Mouse (Mus musculus) regulatory T cell (primary cell): Measurements from ENCODE around the gene S100a1.

Source experiments
- in situ Hi-C: fragments of 300-600 bp; cut with MboI, MseI; formaldehyde crosslinking; loops from one replicate; pipeline ENCODE4 v1.15.1; 2025; ENCODE audit warnings: high pct_unique_total_duplicates

The S100a1 gene

DNA sequence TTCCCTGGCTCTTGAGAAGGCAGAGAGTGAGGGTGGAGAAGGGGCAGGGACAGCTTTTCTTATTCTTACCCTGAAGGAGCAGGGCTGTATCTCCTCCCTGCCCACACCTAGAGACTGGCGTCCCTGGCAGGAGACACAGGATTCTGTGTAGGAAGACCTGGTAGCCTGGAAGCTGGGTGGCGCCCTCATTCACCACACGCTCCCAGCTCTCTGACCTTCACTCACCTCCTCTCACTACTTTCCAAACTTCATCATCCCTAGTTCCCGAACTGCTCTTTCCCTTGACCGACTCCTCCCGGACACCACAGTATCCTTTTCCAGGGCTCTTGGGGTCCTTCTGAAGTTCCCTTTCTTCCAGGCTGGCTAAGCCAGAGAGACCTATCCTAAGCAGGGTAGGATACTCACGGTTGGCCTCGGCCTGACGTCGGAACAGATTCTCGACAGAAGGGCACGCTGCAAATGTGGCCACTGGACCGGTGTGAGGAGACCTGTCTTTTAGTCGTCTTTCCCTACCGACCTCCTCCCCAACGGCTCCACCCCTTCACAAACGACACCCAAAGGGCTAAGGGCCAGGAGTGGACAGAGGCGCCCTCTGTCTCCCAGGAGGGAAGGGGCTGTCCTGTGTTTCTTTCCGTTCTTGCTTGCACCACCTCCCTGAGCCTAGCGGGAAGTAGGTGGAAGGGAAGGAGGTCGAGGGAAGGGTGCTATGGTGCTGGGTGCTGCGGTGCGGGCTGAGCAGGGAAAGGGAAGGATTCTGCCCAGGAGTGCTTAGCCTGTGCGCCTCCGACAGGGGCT, at the start of gene S100a1, which contains the start of gene S100a13:
Gene S100a1, minus strand, starts transcription at position 597 of the 795 bp plus-strand sequence.
Gene S100a13, plus strand, starts transcription at position 640 of the 795 bp plus-strand sequence.
- in situ Hi-C loops = loop anchor here (10.0 kb wide), 1 partner anchor 131 kb away; no protein-coding TSS in a partner anchor

DNA sequence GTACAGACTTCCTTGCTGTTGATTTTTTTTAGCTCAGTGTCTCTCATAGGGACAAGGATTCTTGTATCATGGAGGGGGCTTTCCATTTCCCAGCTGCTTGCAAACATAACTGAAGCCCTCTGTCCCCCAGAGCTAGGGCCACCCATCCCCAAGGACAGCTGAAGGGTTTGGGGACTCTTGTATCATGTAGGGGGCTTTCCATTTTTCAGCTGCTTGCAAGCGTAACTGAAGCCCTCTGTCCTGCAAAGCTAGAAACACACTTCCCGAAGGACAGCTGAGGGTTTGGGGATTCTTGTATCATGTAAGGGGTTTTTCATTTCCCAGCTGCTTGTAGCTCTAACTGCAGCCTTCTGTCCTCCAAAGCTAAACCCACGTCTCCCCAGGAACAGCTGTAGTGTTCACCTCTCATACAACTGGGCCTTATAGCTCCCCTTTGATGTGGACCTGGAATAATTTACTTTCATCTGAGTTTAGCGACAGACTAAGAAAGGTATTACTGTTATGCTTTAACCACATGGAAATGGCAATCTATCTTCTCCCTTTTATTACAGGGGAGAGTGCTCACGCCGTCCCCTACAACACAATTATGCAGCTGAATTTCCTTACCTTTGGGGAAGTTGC, 45.9 kb upstream of the S100a1 start, which contains the start of gene S100a3:
Gene S100a3, plus strand, starts transcription at position 571 of the 621 bp plus-strand sequence.
- in situ Hi-C loops = no loop called here

DNA sequence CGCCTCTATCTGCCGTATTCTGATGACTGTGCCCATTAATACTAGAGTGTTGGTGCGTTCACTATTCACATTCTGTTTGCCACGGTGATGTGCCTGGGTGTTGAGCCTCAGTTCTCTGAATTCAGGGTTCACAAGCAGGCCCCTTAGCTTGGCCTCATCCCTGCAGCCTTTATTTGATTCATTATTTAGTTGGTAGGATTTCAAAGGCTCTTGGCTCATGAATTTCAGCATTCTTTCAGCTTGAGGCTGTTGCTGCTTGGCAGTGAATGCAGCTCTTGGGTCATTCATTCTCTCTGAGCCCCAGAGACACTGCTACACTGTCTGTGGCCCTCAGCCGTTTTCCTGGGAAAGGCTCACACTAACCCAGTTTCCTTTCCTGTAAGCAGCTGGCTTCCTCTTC, 41.8 kb upstream of the S100a1 start:
- in situ Hi-C loops = no loop called here

DNA sequence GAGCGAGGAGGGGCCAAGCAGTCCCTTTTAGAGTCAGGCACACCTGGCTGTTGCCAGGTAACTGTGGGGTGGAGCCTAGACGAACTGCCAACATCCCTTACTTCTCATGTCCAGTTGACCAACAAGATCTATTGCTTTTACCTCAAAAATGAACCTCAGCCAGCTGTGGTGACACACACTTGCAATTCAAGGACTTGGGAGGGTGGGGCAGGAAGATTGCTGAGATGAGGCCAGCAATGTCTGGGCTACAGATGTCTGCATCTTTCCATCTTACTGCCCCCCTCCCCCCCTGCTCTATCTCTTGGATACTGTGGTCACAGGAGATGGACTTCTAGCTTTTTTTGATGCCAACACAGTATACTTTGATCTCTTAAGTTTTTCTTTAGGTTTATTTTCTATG, 38.0 kb upstream of the S100a1 start:
- in situ Hi-C loops = no loop called here

DNA sequence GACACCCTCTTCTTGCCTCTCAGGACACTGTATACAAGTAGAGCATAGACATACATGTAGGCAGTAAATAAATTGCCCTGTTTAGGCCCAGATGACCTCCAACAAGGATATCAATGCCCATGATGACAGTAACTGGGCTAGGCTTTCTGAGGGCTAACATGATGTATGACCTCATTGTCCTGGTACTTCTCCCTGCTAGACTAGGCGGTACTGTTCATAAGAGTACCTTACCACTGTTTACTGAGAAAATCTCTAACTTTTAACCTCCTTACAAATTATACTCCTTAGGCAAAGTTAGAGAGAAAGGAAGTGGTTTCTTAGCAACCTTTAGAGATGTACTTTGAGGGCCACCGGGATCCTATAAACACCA, 36.2 kb upstream of the S100a1 start:
- in situ Hi-C loops = no loop called here

DNA sequence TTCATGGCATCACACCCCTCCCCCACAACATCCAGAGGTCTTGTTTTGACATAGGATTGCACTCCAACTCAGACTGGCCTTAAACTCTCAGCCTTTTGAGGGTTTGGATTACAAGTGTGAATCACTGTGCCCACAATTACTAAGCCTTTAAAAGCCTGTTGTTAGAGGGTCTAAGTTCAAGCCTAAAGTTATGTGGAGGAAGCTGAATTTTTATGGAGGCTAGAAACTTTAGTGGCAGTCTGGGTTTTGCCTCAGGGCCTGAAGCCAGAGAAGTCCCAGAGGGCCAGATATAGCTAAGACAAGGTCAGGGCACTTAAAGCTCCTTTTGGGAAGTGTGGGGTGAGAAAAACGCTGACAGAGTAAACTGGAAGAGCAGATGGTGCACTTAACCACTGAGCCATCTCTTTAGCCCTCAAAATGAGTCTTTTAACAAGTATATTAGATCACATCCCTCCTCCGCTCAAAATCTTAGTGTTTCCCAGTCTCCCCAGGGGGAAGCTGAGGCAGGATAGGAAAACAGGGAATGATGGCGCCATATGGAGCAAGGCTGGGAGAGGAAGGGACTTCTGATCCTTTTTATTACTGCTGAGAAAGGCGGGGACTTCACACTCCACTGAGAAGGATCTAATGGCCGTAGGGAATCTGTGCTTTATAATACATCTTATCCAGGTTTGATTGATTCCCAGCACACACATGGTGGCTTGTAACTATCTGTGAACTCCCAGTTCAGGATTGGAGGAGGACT, 35.7 kb upstream of the S100a1 start:
- in situ Hi-C loops = no loop called here

DNA sequence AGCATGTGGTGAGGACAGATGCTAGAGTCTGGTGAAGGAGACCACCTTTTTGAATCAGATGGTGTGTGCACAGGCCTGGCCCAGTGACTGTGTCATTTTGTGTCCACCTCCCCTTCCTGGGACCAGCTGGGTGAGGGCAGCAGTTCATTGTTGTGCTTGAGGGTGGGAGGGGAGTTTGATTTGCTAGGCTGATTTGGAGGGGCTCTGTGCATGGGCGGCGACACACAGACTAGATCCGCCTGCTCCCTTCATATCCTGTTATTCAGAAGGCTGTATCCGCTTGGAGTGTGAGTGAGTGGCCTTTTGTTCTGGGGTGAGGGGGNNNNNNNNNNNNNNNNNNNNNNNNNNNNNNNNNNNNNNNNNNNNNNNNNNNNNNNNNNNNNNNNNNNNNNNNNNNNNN, 26.7 kb upstream of the S100a1 start:
- in situ Hi-C loops = no loop called here

DNA sequence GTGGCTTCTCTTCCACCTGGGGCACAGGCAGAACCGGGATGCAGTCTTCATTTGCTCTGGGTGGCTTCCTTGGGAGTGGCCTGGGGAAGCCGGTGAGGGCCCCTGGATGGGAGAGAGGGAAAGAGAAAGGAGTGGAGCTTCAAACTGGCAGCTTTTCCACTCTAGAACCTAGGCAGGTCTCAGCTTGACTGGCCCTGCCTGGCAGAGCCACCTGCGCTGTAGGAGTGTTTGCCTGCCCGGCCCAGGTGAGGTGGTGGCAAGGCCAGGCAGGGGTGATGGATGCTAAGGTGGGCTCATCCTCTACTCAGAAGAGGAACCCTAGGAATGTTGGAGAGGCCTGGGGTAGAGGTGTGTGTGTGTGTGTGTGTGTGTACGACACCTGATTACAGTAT, 23.7 kb upstream of the S100a1 start:
- in situ Hi-C loops = no loop called here

DNA sequence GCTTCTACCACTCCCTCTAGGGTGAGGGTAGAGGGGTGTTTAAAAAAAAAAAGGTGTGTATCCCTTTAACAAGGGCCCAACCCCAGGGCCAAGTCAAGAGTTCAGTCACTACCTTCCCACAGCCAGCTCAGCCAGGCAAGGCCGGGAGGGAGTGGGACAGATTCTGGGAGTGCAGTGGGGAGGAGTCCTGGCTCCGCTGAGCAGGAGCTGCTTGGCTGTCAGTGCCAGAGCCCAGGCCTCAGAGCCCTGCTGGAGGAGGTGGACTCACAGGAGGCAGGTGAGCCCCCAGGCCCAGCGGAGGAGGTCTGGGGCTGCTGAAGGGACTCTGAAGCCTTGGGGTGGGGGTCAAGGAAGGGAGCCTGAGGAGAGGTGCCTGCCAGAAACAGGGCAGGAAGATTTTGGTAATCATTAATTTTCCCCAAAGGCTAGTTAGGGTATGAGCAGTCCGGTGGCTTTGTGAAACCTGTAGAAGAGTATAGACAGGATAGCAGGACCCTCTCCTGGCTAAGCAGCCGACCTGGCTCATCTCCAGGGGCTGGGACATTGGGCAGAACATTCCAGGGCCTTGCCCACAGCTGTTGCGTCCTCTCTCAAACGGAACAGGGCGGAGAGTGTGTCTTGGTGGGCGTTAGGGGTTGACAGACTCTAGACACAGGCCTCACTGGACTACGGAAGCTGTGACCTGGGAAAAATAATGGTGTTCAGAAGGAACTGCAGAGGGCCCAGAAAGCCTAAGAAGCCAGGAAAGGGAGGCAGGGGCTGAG, 23.1 kb upstream of the S100a1 start, which contains the start of gene S100a16:
Gene S100a16, plus strand, starts transcription at position 114 of the 764 bp plus-strand sequence.
- in situ Hi-C loops = no loop called here

DNA sequence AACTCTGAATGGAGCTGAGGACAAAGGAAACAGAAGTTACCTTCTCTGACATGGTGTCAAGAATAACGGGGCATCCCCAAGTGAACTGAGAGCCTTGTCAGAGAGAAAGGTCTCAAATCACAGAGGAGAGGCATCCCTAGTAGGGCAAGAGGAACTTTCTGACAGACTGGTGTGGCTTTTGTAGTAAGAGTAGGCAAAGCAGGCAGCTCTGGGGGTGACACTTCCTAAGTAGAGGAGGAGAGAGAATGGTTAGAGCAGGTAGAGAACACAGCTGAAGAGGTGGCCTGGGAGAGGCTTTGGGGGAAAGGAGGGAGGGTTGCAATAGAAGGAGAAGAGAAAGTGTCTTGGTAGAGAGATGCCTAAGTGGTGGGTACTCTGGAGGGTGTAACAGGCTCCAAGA, 21.3 kb upstream of the S100a1 start:
- in situ Hi-C loops = no loop called here

DNA sequence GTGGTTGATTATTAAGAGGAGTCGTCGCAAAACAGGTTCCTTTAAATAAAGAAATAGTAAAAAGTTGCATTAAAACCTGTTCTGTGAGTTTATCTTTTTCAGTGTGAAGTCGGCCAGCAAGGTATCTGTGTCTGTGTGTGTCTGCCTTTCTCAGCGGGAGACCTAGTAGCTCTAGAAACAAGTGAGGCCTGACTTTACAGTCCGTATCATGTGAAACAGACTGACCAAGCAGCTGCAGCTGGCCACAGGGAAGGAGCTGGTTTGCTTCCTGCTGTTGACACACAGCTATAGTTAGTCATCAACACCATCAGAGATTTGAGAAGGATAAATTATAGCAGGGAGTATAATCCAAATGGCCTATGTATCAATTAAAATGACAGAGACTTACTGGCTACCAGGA, 17.5 kb upstream of the S100a1 start:
- in situ Hi-C loops = no loop called here

DNA sequence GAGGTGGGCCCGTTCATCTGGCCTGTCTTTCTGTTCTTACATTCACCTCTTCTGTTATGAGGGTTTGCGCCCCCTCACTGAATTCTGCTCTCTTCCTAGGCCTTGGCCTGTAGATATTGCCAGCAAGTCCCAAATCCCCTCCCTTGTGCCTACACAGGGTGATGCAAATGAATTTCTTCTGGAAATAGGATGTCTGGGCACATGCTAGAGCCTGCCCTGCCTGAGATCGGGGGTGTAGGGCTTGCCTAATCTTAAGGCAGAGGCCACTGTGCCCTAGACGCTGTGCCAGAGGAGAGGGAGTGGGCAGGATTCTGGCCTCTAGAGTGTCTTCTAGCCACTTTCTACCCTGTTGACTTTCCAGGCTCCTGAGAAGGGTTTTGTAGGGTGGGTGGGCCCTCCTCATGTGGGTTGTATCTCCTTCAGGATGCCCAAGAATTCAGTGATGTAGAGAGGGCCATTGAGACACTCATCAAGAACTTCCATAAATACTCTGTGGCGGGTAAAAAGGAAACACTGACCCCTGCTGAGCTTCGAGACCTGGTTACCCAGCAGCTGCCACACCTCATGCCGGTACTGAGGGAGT, 13.2 kb upstream of the S100a1 start:
- in situ Hi-C loops = loop anchor here (5.0 kb wide), 1 partner anchor 85 kb away; the partner anchor contains the start of gene S100a6

DNA sequence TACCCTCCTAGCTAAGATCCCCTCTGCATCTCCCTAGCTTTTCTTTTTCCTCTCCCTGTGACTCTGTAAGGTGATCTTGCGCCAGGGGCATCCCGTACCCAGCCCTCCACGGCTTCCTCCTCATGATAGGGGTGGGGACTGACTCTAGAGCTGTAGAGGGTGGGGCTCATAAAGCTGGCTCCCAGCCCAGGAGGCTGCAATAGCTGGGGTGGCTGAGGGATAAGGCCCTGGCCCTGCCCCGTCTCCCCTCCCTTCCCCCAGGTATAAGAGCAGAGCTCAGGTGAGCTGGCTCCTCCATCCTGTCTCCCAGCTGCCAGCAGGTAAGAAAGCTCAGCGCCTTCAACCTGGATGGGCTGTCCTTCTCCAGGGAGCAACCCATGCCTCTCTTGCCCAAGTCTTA, 12.4 kb upstream of the S100a1 start, which contains the start of gene S100a14:
Gene S100a14, plus strand, starts transcription at position 277 of the 400 bp plus-strand sequence.
- in situ Hi-C loops = loop anchor here (5.0 kb wide), 1 partner anchor 86 kb away; the partner anchor contains the start of gene S100a6

DNA sequence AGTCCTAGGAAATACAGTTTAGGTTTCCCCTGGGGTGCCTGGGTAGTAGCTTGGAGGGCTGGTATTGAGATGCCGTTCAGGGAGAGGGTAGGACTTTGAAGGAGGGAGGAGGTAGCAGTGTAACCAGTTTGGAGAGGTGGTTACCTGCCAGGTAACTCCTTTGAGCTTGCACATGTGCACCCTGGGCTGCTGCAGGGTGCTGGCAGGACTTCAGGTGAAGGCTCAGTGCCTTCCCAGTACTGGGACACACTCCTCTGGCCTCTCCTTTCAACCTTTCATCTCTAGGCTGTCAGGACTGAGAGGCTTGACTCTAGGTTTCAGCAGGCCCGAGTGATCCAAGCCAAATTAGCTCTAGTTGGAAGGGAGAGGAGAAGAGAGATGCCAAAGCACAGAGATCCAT, 11.9 kb upstream of the S100a1 start:
- in situ Hi-C loops = loop anchor here (5.0 kb wide), 1 partner anchor 86 kb away; the partner anchor contains the start of gene S100a6

DNA sequence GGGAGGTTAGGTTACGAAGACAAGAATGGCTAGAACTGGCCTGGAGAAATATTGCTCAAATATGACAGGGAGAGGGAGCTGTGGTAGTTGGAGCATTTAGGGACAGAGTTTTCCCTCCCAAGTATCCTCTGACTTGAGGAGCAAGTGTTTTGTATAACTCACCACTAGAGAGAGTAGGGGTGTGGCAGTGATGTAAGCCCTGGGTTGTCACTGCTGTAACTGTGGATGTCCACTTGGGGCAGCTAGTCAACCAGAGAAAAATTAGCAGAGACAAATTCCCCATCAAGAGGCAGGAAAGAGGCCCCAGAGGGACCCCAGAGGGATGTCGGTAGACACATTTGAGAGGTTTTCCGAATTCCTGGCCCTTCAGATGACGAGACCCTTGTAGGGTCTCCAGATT, 11.2 kb upstream of the S100a1 start:
- in situ Hi-C loops = loop anchor here (5.0 kb wide), 1 partner anchor 87 kb away; the partner anchor contains the start of gene S100a6

DNA sequence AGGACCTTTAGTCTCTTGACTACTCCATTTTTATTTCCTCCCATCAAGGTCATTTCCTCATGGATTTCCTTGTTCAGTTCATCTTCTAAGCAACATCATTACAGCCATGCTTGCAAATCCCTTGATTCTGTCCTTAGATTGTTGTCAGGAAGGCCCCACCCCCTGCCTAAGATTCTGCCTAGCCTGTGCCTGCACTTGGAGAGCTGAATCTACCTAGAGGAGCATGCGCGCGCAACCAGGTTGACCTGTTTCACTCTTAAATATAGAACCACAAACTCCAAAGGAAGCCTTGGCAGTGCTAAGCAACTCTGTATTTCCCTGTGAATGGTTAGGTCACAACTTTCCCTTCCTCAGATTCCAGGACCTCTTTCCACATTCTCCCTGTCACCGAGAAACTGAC, 3.5 kb upstream of the S100a1 start:
- in situ Hi-C loops = loop anchor here (10.0 kb wide), 1 partner anchor 127 kb away; no protein-coding TSS in a partner anchor

DNA sequence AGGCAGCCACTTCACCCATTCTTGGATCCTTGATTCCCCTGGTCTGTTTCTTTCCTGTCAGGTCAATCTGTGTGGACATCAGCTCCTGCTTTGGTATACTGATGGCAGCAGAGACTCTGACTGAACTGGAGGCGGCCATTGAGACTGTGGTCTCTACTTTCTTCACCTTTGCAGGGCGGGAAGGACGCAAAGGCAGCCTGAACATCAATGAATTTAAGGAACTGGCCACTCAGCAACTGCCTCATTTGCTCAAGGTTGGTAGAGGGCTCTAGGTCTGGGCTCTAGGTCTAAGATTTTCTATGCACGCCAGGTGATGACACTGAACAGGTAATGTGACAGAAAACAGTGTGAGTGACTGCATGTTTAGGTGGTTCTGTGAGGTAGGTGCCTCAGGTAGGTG, 1.6 kb upstream of the S100a1 start:
- in situ Hi-C loops = loop anchor here (10.0 kb wide), 1 partner anchor 129 kb away; no protein-coding TSS in a partner anchor

DNA sequence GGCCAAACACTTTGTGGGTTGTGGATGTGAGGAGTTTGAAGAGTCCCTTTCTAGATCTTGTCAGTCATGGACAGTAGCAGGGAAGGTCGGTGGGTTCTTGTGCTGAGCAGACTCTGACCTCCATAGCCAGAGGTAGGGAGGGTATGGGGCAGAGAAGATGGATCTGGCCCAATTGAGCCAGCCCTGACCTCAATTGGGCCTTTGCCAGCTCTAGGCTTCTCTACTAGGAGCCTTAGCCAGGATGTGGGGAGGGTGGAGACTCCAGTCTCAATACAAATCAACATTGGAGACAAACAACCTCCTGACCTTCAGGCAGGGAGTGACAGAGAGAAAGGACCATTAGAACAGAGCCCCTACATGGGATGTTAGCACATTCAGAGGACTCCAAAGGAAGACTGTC, 1.1 kb upstream of the S100a1 start:
- in situ Hi-C loops = loop anchor here (10.0 kb wide), 1 partner anchor 130 kb away; no protein-coding TSS in a partner anchor

DNA sequence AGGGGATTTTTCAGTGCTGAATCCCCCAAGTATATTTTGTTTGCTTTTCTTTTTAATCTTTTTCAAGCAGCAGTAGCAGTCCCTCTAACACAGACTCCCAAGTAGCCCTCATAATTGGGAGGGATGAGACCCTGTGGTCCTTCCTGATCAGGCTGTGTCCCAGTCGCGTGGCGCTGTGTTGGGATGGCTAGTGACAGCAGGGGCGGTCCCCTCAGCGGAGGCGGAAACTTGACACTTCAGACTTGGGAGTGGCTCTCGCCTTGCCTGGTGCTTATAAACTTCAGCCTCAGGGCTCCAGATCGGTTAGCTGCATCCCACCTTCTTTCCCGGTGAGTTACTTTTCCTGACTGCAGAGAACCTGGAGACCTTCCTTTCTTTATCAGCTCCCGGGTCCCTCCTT, 499 bp upstream of the S100a1 start:
- in situ Hi-C loops = loop anchor here (10.0 kb wide), 1 partner anchor 130 kb away; no protein-coding TSS in a partner anchor

DNA sequence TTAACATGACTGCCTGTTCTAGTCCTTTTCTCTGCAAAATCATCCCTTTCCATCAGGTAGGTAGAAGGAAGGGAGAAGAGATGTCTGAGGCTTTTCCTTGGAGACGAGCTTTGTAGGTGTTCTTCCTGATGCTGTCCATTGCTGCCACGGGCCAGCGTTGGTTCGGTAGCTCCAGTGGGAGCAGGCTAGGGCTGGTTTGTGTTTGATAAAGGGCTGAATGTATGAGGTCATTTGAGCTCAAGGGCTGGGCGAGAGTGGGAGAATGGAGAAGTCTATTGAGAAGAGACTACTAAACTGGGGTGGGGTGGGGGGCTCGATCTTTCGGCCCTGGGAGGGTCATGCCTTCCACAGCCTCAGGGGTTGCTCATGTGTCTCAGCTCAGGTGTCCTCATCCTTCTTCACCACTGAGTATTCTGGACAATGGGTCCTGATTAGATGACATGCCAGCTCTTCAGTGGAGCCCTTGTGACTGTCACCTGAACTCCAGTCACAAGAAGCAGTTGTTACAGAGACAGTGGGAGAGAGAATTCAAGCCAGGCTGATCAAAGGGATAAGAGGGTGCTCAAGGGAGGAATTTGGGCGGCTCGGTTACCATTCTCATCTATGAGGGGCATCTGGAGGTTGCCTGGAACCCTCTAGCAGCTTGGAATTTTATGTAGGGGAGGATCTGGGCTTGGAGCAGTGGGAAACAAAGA, 1.1 kb downstream of the S100a1 start:
- in situ Hi-C loops = loop anchor here (10.0 kb wide), 1 partner anchor 132 kb away; no protein-coding TSS in a partner anchor
